Mouse (Mus musculus): ENCODE measurements around the gene Ftsj1. TPM values are rescaled to one million over a fixed set of nuclear protein-coding genes. Genes with fewer than 3 reads are reported as not detected.

Ftsj1 gene
- total RNA-seq (2023; ENCODE audit: inconsistent age): 13.7 to 16.0 TPM (median 14.8 TPM) in 4 replicates

GRCm38 (mm10) chrX:8252334-8253285 is at the start of gene Ftsj1:
TSS of gene Ftsj1 (minus strand) at chrX:8252406.

GRCm38 (mm10) chrX:8271083-8271820 is 19.0 kb upstream of the Ftsj1 start, which contains the start of gene Slc38a5:
TSS of gene Slc38a5 (plus strand) at chrX:8271133.

GRCm38 (mm10) chrX:8206015-8206693 is 46.1 kb downstream of the Ftsj1 start, which contains the start of gene Porcn:
TSS of gene Porcn (minus strand) at chrX:8206525.

GRCm38 (mm10) chrX:8193419-8193723 is 58.8 kb downstream of the Ftsj1 start, which contains the start of gene Ebp:
TSS of gene Ebp (minus strand) at chrX:8193512.

Other genes starting within 250 kb of the Ftsj1 start
- not detected in 4 replicates for gene Glod5, start 233.9 kb downstream of the Ftsj1 start, total RNA-seq (2023; ENCODE audit: inconsistent age)
- 26.1 to 33.5 TPM (median 29.6 TPM) in 4 replicates for gene Suv39h1, start 177.6 kb downstream of the Ftsj1 start, total RNA-seq (2023; ENCODE audit: inconsistent age)
- gene Was, start 161.9 kb downstream of the Ftsj1 start, total RNA-seq (2023; ENCODE audit: inconsistent age): 131 to 137 TPM (median 136 TPM) in 4 replicates
- 32.3 to 39.6 TPM (median 36.3 TPM) in 4 replicates for gene Wdr13, start 119.5 kb downstream of the Ftsj1 start, total RNA-seq (2023; ENCODE audit: inconsistent age)
- 461 to 615 TPM (median 557 TPM) in 4 replicates for gene Rbm3, start 106.5 kb downstream of the Ftsj1 start, total RNA-seq (2023; ENCODE audit: inconsistent age)
- 22.8 to 25.2 TPM (median 23.9 TPM) in 4 replicates for gene Tbc1d25, start 76.2 kb downstream of the Ftsj1 start, total RNA-seq (2023; ENCODE audit: inconsistent age)
- gene Ebp, start 58.9 kb downstream of the Ftsj1 start, total RNA-seq (2023; ENCODE audit: inconsistent age): 33.9 to 47.7 TPM (median 38.6 TPM) in 4 replicates
- not detected in 4 replicates for gene Porcn, start 45.9 kb downstream of the Ftsj1 start, total RNA-seq (2023; ENCODE audit: inconsistent age)
- gene Slc38a5, start 18.7 kb upstream of the Ftsj1 start, total RNA-seq (2023; ENCODE audit: inconsistent age): not detected in 4 replicates
- not detected in 4 replicates for gene Ssxb10, start 75.0 kb upstream of the Ftsj1 start, total RNA-seq (2023; ENCODE audit: inconsistent age)
- not detected in 4 replicates for gene Ssxb9, start 114.6 kb upstream of the Ftsj1 start, total RNA-seq (2023; ENCODE audit: inconsistent age)
- gene Ssxb1, start 160.9 kb upstream of the Ftsj1 start, total RNA-seq (2023; ENCODE audit: inconsistent age): not detected in 4 replicates
- gene Ssxb2, start 209.3 kb upstream of the Ftsj1 start, total RNA-seq (2023; ENCODE audit: inconsistent age): not detected in 4 replicates